In genomic region chr14:55814885-55815284, GRCm38 (mm10) we compare ENCODE assay signal across 9 mouse cellular contexts. TPM values are rescaled to one million over a fixed set of nuclear protein-coding genes. Genes with fewer than 3 reads are reported as not detected.
DNase-seq lines count a peak whose midpoint lies in the region; ATAC-seq and TF ChIP-seq lines count a peak whose summit lies in the region.
"Had no signal": no experiment of that assay in that cellular context is flagged by ENCODE, and none has a peak within 500 bp of the region (broad histone marks: within the 10 kb centered on the region; RNA-seq: fewer than 3 reads in every experiment).

No protein-coding gene starts in this region.

- peak overlapping the region; percentile 57 for H3K4me2 ChIP-seq in liver, embryonic 14.5 days (ENCODE audit: low read depth)
- H3K4me2 ChIP-seq in neural tube, embryonic 11.5 days (ENCODE audit: low read depth): peak overlapping the region; percentile 64

- H3K27ac ChIP-seq in heart, embryonic 10.5 days: peak overlapping the region; percentile 80
- no peak overlapping the region for H3K27ac ChIP-seq in liver, embryonic 14.5 days
- H3K27ac ChIP-seq in neural tube, embryonic 11.5 days (ENCODE audit: low read depth, low read length): no peak overlapping the region

- no peak for TF ChIP-seq CTCF in liver, embryonic 14.5 days (IDR thresholded peaks at IDR 0.05; ENCODE audit: low read depth)

- peak; percentile 4 to 52 for DNase-seq in spleen, postnatal 10 days (ENCODE audit: low spot score in 2 of 2)
- no peak for DNase-seq in spleen, postnatal 14 days (ENCODE audit: low spot score in 2 of 2)
- DNase-seq in embryo, embryonic 11 days: peak; percentile 89
- no peak for DNase-seq in heart, embryonic 10.5 days (ENCODE audit: low spot score)
- peak; percentile 90 for DNase-seq in kidney, adult 9 months
- DNase-seq in liver, embryonic 14.5 days (ENCODE audit: low read depth in 3 of 3, low spot score in 3 of 3): no peak
- DNase-seq in neural tube, embryonic 11.5 days (ENCODE audit: low spot score): peak; percentile 66
- peak; percentile 37 for DNase-seq in thymus, postnatal 25 days

- TF ChIP-seq EP300 in liver, embryonic 14.5 days (IDR thresholded peaks at IDR 0.05; ENCODE audit: low read depth): no peak

- 23% methylated on average over 16 of the region's 16 CpGs for WGBS in heart, embryonic 10.5 days
- 22% methylated on average over 16 of the region's 16 CpGs for WGBS in liver, embryonic 14.5 days (ENCODE audit: insufficient replicate concordance)
- WGBS in neural tube, embryonic 11.5 days: 20% methylated on average over 16 of the region's 16 CpGs

- no peaks in the 10 kb centered on the region for H3K4me1 ChIP-seq in heart, embryonic 10.5 days
- no peaks in the 10 kb centered on the region for H3K4me1 ChIP-seq in liver, embryonic 14.5 days (replicated peaks; ENCODE audit: control insufficient read depth in 2 of 2, insufficient read depth in 2 of 2, low read length in 1 of 2)
- H3K4me1 ChIP-seq in neural tube, embryonic 11.5 days (ENCODE audit: control insufficient read depth, insufficient read depth, low read length): no peaks in the 10 kb centered on the region

- no peaks in the 10 kb centered on the region for H3K36me3 ChIP-seq in heart, embryonic 10.5 days
- H3K36me3 ChIP-seq in liver, embryonic 14.5 days (replicated peaks; ENCODE audit: control insufficient read depth, insufficient read depth, low read depth): no peaks in the 10 kb centered on the region
- no peaks in the 10 kb centered on the region for H3K36me3 ChIP-seq in neural tube, embryonic 11.5 days (ENCODE audit: control insufficient read depth, insufficient read depth, low read length)

- no peak for ATAC-seq in liver, embryonic 14.5 days (ENCODE audit: insufficient read depth)
- peak; percentile 38 for ATAC-seq in neural tube, embryonic 11.5 days (ENCODE audit: insufficient read depth, low FRiP score, low TSS enrichment)
- ATAC-seq: Patski had no signal

- no peaks in the 10 kb centered on the region for H3K9me3 ChIP-seq in heart, embryonic 10.5 days
- H3K9me3 ChIP-seq in liver, embryonic 14.5 days (ENCODE audit: control insufficient read depth, low read length): no peaks in the 10 kb centered on the region
- no peaks in the 10 kb centered on the region for H3K9me3 ChIP-seq in neural tube, embryonic 11.5 days (ENCODE audit: control insufficient read depth, low read length)

- no peak overlapping the region for H3K9ac ChIP-seq in liver, embryonic 14.5 days (replicated peaks)
- H3K9ac ChIP-seq in neural tube, embryonic 11.5 days (ENCODE audit: low read length): peak overlapping the region; percentile 48

- peak overlapping the region; percentile 62 for H3K4me3 ChIP-seq in heart, embryonic 10.5 days
- H3K4me3 ChIP-seq in liver, embryonic 14.5 days (ENCODE audit: insufficient read depth in 1 of 2, low read depth in 2 of 2, low read length in 2 of 2): peak overlapping the region; percentile 21 to 35
- peak overlapping the region; percentile 41 for H3K4me3 ChIP-seq in neural tube, embryonic 11.5 days (ENCODE audit: low read depth, low read length)

- H3K27me3 ChIP-seq in heart, embryonic 10.5 days (ENCODE audit: insufficient read depth, poor library complexity, severe bottlenecking): no peaks in the 10 kb centered on the region
- no peaks in the 10 kb centered on the region for H3K27me3 ChIP-seq in liver, embryonic 14.5 days (ENCODE audit: control insufficient read depth, insufficient read depth, low read length)
- H3K27me3 ChIP-seq in neural tube, embryonic 11.5 days (ENCODE audit: control insufficient read depth, insufficient read depth, low read length): no peaks in the 10 kb centered on the region

RNA-seq across cellular contexts. Expression of gene Nfatc4, which starts 8.1 kb away (rescaled TPM):
- polyA plus RNA-seq in heart, embryonic 10.5 days (2016; fragmentation: Nextera tagmentation; extraction: Ambion mirVana): 15.4 and 35.8 TPM in 2 replicates
- 0.89 and 1.0 TPM in 2 replicates for polyA plus RNA-seq in liver, embryonic 14.5 days (2012; rRNA removed)
- polyA plus RNA-seq in liver, embryonic 14.5 days (2014; fragmentation: Nextera tagmentation; extraction: Ambion mirVana): 0.33 and 0.66 TPM in 2 replicates
- 25.9 and 33.7 TPM in 2 replicates for polyA plus RNA-seq in neural tube, embryonic 11.5 days (2014; fragmentation: Nextera tagmentation; extraction: Ambion mirVana)

RNA-seq across cellular contexts. Expression of gene Ripk3, which starts 26.2 kb away (rescaled TPM):
- polyA plus RNA-seq in heart, embryonic 10.5 days (2016; fragmentation: Nextera tagmentation; extraction: Ambion mirVana): 20.0 and 32.0 TPM in 2 replicates
- polyA plus RNA-seq in liver, embryonic 14.5 days (2012; rRNA removed): 13.1 and 15.1 TPM in 2 replicates
- 18.2 and 22.0 TPM in 2 replicates for polyA plus RNA-seq in liver, embryonic 14.5 days (2014; fragmentation: Nextera tagmentation; extraction: Ambion mirVana)
- 14.2 and 16.6 TPM in 2 replicates for polyA plus RNA-seq in neural tube, embryonic 11.5 days (2014; fragmentation: Nextera tagmentation; extraction: Ambion mirVana)

RNA-seq across cellular contexts. Expression of gene Adcy4, which starts 31.0 kb away (rescaled TPM):
- polyA plus RNA-seq in heart, embryonic 10.5 days (2016; fragmentation: Nextera tagmentation; extraction: Ambion mirVana): 14.5 and 18.1 TPM in 2 replicates
- polyA plus RNA-seq in liver, embryonic 14.5 days (2012; rRNA removed): 0.88 and 1.0 TPM in 2 replicates
- polyA plus RNA-seq in liver, embryonic 14.5 days (2014; fragmentation: Nextera tagmentation; extraction: Ambion mirVana): 0.66 and 1.2 TPM in 2 replicates
- 8.9 and 9.0 TPM in 2 replicates for polyA plus RNA-seq in neural tube, embryonic 11.5 days (2014; fragmentation: Nextera tagmentation; extraction: Ambion mirVana)
- polyA plus RNA-seq: Patski had no signal

RNA-seq across cellular contexts. Expression of gene Nynrin, which starts 38.9 kb away (rescaled TPM):
- 27.1 and 32.7 TPM in 2 replicates for polyA plus RNA-seq in heart, embryonic 10.5 days (2016; fragmentation: Nextera tagmentation; extraction: Ambion mirVana)
- polyA plus RNA-seq in liver, embryonic 14.5 days (2012; rRNA removed): 1.7 and 1.9 TPM in 2 replicates
- polyA plus RNA-seq in liver, embryonic 14.5 days (2014; fragmentation: Nextera tagmentation; extraction: Ambion mirVana): 1.2 and 1.4 TPM in 2 replicates
- 15.1 and 16.0 TPM in 2 replicates for polyA plus RNA-seq in neural tube, embryonic 11.5 days (2014; fragmentation: Nextera tagmentation; extraction: Ambion mirVana)
- polyA plus RNA-seq: Patski had no signal

RNA-seq across cellular contexts. Expression of gene Ltb4r1, which starts 49.1 kb away (rescaled TPM):
- polyA plus RNA-seq in heart, embryonic 10.5 days (2016; fragmentation: Nextera tagmentation; extraction: Ambion mirVana): 0.53 and 0.79 TPM in 2 replicates
- 2.9 and 3.3 TPM in 2 replicates for polyA plus RNA-seq in liver, embryonic 14.5 days (2012; rRNA removed)
- 1.7 and 2.7 TPM in 2 replicates for polyA plus RNA-seq in liver, embryonic 14.5 days (2014; fragmentation: Nextera tagmentation; extraction: Ambion mirVana)
- 0.18 and 0.27 TPM in 2 replicates for polyA plus RNA-seq in neural tube, embryonic 11.5 days (2014; fragmentation: Nextera tagmentation; extraction: Ambion mirVana)
- polyA plus RNA-seq: Patski had no signal

Comparison
In these comparisons a context has a peak if more than half of its experiments do, and no peak if none do; other contexts are left out.
1. DNase-seq: peak in spleen, postnatal 10 days (2 of 2), embryo, embryonic 11 days (single experiment), kidney, adult 9 months (single experiment), neural tube, embryonic 11.5 days (single experiment) and thymus, postnatal 25 days (single experiment); none in spleen, postnatal 14 days (0 of 2), heart, embryonic 10.5 days (single experiment) and liver, embryonic 14.5 days (0 of 3).
2. Peak in every context shown above with its lines, with median percentiles within 50 percentile points of each other: H3K4me3 ChIP-seq.